Mouse (Mus musculus) frontal cortex, postnatal 14 days (tissue): ENCODE measurements around the gene Plcb4.
"Not testable (repeated sequence)": the region's sequence is repeated elsewhere in the genome, so short reads cannot be mapped to it uniquely, and the experiment has no call there.

Source experiments
- DNase-seq, 2 experiments: peaks; one replicate each; pipeline ENCODE4 v3.0.0; 2022; ENCODE audit warnings: low spot score in 2 of 2

Plcb4 gene

DNA sequence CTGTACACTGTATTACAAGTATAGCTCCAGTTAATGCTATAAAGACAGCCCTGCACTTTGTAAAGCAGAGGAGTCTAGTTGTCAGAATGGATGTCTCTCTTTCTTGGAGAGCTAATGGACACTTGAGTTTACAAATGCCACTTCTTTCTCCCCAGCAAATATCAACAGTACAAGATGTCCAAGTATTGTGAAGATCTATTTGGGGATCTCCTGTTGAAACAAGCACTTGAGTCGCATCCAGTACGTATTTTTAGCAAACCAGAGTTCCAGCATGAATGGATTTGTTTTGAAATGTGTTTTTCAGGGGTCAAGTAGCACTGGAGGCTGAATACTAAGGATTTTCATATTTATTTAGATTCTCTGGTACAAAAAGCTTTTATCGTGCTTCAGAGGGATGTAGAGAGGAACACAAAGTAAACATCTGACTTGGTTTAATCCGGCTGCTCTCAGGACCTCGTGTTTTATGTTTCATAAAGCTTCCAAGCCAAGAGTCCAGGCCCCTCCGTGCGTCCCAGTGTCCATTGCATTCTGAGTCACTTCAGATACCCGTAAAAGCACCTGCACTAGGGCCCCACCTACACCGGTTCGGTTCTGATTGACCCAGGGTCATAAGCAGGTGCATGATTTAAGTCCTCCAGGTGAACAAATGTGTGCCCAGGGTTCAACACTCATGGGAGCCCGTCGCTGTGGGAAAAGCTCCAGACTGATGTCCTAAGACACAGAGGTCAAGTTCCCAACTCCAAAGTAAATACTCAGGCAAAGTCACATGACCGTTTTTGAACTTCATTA, 296.1 kb downstream of the Plcb4 start:
- DNase-seq = no peak

GRCm38 (mm10) chr2:135955796-135956195, 297.0 kb downstream of the Plcb4 start:
- DNase-seq = no peak

DNA sequence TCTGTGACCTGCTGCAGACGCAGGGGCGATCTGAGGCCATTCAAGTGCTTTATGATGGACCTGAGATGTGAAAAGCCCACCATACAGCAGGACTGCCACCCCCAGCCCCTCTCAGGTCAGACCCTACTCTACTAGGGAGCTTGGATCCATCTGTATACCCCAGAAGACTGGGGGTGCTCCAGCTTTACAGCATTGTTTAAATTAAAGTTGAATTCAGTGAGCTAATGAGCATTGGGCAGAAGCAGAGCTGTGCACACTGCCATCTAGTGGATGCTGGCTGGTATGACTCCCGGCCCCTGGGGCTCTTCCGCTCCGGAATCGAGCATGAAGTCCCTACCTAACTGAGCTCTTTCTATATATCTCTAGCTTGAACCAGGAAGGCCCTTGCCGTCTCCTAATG, 298.9 kb downstream of the Plcb4 start:
- peak in 1 of 2 experiments; percentile 54 for DNase-seq

DNA sequence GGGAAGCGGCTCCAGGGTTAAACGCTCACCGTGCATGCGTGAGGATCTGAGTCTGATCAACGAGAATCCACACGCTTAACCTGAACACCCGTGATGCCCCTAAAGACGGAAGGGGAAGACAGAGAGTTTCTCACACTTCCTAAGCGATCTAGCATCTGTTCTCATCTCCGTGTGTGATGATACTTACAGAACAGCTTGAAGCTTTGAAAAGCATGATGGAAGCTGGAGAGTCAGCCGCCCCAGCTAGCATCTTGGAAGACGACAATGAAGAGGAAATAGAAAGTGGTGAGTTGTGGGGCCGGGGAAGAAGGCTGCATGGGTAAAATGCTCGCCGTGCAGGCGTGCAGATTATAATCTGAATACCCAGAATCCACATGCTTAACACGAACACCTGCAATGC, 299.6 kb downstream of the Plcb4 start:
- no peak for DNase-seq

DNA sequence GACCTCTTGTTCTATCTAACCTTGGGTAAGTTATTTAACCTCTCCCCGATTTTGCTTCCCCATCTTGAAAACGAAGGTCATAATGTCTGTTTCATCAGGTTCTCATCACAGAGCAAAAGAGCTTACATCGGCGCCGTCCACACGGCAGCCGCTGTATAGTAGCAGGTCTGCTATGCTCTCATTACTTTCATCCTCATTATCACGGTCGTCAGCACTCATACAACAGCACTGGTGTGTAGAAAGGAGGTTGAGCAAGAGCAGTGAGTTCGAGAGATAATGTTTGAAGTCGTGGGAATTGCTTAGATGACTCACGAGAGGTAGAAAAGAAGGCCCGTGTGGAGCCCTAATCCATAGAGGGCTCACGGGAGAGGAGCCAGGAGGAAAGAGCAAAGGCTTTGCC, 304.3 kb downstream of the Plcb4 start:
- DNase-seq = no peak

GRCm38 (mm10) chr2:135966871-135967557, 308.2 kb downstream of the Plcb4 start:
- peak in 1 of 2 experiments; percentile 46 for DNase-seq

- DNase-seq = no peak
These were observed 309.3 kb downstream of the Plcb4 start for GRCm38 (mm10) chr2:135968159-135968558.

GRCm38 (mm10) chr2:135970902-135971301, 312.1 kb downstream of the Plcb4 start:
- DNase-seq = no peak

DNA sequence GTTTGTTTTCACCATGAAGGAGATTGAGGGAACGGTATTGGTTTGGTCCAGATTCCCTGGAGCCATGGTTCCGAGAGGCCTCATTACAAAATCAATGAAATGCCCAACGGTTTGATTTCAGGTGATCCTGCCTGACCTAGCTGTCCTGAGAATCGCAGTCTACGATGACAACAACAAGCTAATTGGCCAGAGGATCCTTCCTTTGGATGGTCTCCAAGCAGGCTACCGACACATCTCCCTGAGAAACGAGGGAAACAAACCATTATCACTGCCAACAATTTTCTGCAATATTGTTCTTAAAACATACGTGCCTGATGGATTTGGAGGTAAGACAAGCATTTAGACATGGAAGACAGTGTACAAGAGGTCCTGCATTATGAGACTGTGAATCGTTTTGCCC, 317.2 kb downstream of the Plcb4 start:
- DNase-seq = no peak

- DNase-seq = no peak
These were observed 320.0 kb downstream of the Plcb4 start for GRCm38 (mm10) chr2:135978790-135979189.

DNA sequence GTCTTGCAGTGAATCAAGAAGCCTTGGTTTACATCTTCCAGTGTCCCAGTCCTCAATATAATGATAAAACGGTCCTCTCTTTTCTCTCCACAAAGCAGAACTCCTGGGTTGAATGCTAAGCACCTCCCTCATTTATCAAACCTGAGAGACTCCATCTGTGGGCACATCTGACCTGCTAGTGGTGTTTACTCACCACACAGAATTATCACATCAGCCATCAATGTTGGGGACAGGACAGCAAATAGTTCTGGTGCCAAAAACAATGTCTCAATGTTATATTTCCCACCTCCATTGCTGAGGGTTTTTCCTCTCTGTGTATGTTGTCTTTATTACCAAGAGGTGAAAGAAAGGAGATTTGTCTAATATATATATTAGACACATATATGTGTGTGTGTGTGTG, 321.6 kb downstream of the Plcb4 start:
- no peak for DNase-seq

DNA sequence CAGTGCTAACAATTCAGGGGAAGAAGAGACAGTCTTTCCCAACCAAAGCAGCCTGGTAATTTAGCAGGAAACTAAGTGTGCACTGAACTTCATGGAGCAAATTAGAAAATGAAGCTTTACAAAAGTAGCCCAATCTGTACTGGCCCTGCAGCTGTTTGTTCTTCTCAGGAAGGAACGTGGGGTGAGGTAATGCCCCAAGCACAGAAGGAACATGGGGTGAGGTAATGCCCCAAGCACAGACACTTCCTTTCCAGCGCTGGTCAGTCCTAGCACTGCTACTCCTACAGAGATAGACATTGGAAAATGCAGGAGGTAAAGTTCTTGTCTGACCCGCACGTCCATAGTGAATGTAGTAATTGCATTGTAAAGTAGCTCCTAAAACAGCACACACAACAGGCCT, 325.2 kb downstream of the Plcb4 start:
- no peak for DNase-seq

- DNase-seq = no peak
These were observed 326.9 kb downstream of the Plcb4 start for GRCm38 (mm10) chr2:135985536-135986265.

DNA sequence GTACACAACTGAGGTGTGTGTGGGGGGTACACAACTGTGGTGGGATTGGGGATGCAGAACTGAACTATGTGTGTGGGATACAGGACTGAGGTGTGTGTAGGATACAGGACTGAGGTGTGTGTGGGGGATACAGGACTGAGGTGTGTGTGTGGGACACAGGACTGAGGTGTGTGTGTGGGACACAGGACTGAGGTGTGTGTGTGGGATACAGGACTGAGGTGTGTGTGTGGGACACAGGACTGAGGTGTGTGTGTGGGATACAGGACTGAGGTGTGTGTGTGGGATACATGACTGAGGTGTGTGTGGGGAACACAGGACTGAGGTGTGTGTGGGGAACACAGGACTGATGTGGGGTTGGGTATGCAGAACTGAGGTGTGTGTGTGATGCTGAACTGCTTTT, 329.7 kb downstream of the Plcb4 start:
- DNase-seq = not testable (repeated sequence)

DNA sequence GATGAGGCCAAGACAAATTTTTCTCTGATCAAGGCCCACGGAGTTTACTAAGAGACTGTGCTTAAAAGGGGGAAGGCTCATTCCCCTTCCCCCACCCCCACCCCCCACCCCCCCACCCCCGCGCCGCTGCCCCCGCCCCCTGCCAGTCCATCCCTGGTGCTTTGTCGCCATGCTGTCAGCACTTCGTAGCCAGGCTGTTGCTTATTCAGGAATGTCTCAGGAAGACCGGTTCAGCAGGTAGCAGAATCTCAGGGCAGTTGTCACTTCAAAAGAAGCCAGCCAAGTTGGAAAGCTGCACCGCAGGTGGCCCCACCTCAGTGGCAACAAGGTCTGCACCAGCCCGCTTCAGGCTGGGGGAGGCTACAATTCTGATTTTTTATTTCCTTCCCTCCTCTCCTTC, 331.9 kb downstream of the Plcb4 start:
- DNase-seq = not testable (repeated sequence)

DNA sequence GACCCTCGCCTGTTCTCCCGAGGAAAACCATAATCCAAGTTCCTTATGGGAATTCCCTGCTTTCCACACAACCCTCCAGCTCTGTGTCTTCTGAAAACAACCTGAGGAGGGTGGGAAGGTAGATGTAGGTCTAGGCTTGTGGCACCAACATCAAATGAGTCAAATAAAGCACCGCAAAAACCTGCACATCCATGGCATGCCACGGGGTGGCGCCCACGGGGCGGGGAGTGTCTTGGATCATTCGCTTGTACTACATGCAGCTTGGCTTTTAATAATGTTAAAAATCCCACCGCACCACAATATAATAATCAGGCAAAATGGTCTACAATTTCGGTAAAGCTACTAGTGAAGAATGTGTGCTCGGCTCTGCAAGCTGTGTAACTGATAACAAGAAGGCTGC, 334.5 kb downstream of the Plcb4 start:
- DNase-seq = no peak

DNA sequence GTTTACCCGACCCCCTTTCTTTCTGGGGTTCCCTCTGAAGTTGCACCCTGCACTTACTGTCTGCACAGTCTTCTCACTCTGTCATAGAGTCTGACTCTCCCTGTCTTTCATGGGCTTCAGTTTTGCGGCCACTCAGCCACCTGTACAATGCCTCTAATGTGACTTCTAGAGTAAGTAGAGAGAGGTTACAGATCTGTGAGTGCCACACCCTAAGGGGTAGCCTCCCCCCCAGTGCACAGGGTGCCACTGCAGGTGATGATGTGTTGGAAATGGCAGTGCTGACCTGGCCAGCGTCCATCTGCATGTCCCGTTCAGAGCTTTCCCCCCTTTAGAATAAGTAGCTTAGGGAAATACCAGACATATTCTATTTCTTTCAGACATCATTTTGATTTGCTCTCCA, 336.4 kb downstream of the Plcb4 start:
- DNase-seq = no peak

GRCm38 (mm10) chr2:135996936-135997335, 338.1 kb downstream of the Plcb4 start:
- DNase-seq = no peak

DNA sequence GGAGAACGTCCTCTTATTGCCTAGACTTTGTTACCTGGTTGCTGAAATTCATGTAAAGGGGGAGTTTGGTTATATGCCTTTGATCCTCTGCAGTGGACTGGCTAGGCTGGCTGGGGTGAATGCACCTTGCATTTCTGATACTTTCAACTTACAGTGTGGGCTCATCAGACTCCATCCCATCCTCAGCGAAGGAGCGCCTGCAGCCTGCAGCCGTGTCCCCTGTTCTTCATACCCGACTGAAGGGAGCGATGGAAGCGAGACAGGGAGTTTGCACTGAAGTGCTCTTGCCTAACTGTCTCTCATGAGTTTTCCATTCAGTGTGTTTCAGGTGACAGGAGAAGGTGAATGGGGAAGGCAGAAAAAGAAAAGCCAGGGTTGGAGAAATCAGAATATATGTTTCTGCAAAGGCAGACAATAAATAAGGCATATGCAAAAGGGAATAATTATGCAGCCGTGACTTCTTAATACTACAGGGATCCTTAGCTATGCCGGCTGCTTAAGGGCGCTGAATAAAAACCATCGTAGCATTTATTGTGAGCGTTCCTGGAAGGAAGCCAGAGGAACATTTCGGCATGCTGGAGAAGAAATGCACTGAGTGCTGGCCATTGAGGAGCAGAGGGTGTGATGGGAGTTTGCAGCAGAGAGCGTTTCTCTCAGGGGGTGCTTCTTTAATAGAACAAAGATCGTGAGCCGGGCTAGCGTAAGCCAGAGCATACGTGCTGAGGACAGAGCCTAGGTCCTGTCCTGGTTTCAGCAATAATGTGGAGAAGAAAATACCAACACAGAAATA, 338.7 kb downstream of the Plcb4 start:
- no peak for DNase-seq

GRCm38 (mm10) chr2:135998886-135999285, 340.1 kb downstream of the Plcb4 start:
- no peak for DNase-seq

DNA sequence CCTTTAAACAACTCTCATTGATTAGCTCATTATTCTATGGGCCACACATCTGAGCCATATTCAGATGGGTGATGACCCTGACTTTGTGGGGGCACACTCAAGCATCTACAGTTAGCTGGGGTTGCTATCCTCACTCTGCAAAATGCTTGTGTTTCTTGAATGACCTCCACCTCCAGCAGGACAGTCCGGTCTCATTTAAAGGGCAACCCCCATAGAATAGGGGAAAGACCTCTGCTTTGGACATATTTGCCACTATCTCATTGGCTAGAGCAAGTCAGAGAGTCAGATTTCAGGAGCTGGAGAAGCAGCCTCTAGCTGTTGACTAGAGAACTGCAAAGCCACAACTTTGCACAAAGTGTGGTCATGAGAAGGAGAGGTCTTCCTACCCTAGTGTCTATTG, 340.6 kb downstream of the Plcb4 start:
- no peak for DNase-seq

GRCm38 (mm10) chr2:136000933-136001332, 342.1 kb downstream of the Plcb4 start:
- DNase-seq = no peak
